Mouse (Mus musculus): ENCODE measurements around the gene Serpina1b. TPM values are rescaled to one million over a fixed set of nuclear protein-coding genes. Genes with fewer than 3 reads are reported as not detected.
"Not testable (repeated sequence)": the region's sequence is repeated elsewhere in the genome, so short reads cannot be mapped to it uniquely, and the experiment has no call there.

Serpina1b gene
- polyA plus RNA-seq, 1 experiment from 2014 or later = 0.10 TPM

GRCm38 (mm10) chr12:103760316-103760715 lies 69.9 kb downstream of the Serpina1b start:
- WGBS = 95% methylated on average over 3 of the region's 3 CpGs
- H3K4me1 ChIP-seq; H3K27me3 ChIP-seq (ENCODE audit: poor library complexity, severe bottlenecking); H3K4me3 ChIP-seq; H3K27ac ChIP-seq; H3K36me3 ChIP-seq (replicated peaks); DNase-seq (ENCODE audit: extremely low spot score, low spot score): not testable (repeated sequence)
- peaks cover 55% of the 10 kb centered on the region for H3K9me3 ChIP-seq

- H3K4me1 ChIP-seq; DNase-seq (ENCODE audit: extremely low spot score, low spot score); H3K4me3 ChIP-seq; H3K27ac ChIP-seq; H3K36me3 ChIP-seq (replicated peaks); H3K9me3 ChIP-seq; H3K27me3 ChIP-seq (ENCODE audit: poor library complexity, severe bottlenecking): not testable (repeated sequence)
- 77% methylated on average over 5 of the region's 5 CpGs for WGBS
These were observed 84.2 kb downstream of the Serpina1b start for GRCm38 (mm10) chr12:103745957-103746356.

DNA sequence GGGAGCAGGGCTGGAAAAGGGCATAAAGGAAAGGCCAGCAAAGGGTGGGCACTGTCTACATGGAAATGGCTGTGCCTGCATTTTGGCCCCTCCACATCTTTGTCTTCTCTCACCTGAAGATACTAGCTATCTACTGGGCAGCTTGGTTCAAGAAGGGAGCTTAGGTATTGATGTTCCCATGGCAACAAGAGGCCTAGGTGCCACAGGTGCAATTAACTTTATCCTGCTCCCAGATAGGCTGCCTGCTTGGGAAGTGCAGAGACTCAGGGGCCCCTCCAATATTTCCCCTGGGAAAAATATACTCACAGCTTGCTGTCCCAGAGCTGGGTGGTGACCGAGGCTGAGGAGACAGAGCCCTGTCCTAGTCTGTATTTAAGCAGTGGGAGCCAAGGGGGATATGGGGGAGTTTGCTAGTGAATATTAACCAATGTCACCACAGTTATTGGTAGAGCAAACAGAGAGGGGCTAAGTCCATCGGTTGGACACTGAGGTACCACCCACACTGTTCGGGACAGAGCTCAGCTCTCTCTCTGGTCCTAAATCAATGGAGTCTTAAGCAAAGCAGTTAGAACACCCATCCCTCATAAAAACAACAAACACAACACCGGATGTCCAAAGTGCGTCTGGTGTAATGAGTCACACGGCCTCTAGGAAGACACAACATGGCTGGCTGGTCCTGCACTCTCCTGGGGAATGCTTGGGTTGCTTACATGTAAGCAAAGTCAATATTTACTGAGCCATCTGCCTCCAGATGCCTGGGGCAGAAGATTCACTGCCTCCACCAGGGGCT lies 92.2 kb downstream of the Serpina1b start:
- not testable (repeated sequence) for H3K27me3 ChIP-seq (ENCODE audit: poor library complexity, severe bottlenecking); H3K36me3 ChIP-seq (replicated peaks); DNase-seq (ENCODE audit: extremely low spot score, low spot score); H3K27ac ChIP-seq; H3K4me3 ChIP-seq; H3K4me1 ChIP-seq
- 87% methylated on average over 6 of the region's 6 CpGs for WGBS
- H3K9me3 ChIP-seq = peaks cover 44% of the 10 kb centered on the region; the same call in 1 of the 2 replicates

DNA sequence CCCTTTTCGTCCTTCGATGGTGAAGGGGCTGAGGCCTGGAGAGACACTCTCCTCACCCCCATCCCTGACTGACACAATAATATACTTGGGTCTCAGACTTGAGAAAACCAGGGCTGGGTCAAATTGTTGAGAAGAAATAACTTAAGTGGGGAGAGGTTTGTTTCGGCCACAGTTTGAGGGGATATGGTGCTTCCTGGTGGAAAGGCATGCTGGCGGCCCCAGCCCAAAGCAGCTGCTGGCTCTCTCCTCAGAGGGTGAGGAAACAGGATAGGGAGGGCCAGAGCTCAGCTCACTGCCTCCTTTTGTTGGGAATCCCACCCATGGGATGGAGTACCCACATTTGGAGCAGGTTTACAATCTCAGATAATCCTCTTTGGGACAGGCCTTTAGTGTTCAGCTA lies 94.6 kb downstream of the Serpina1b start:
- not testable (repeated sequence) for H3K27me3 ChIP-seq (ENCODE audit: poor library complexity, severe bottlenecking); H3K4me1 ChIP-seq; H3K4me3 ChIP-seq; H3K27ac ChIP-seq; H3K36me3 ChIP-seq (replicated peaks); DNase-seq (ENCODE audit: extremely low spot score, low spot score)
- peaks cover 50% of the 10 kb centered on the region; the same call in 1 of the 2 replicates for H3K9me3 ChIP-seq
- 88% methylated on average over 4 of the region's 4 CpGs for WGBS

GRCm38 (mm10) chr12:103735101-103735500 lies 95.1 kb downstream of the Serpina1b start:
- H3K27me3 ChIP-seq (ENCODE audit: poor library complexity, severe bottlenecking); H3K4me3 ChIP-seq; DNase-seq (ENCODE audit: extremely low spot score, low spot score); H3K27ac ChIP-seq; H3K4me1 ChIP-seq; H3K36me3 ChIP-seq (replicated peaks): not testable (repeated sequence)
- H3K9me3 ChIP-seq = peaks cover 52% of the 10 kb centered on the region; the same call in 1 of the 2 replicates
- WGBS = 89% methylated on average over 4 of the region's 4 CpGs

DNA sequence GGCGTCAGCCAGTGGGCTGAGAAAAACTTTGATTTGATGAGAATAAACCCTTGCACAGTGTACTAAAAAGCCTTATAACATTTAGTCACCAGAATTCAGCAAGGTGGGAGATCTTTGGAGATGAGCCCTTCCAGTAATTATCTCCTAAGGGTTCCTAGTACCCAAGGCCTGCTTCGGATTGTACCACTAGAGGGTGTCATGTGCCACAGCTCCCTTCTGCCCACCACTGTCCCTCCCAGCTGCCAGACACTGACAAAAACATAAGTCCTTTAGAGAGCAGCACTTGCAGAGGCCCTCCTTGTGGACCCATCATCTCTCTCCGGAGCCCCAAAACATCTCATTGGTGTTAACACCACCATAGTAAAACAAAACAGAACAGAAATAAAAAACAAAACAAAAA lies 118.6 kb downstream of the Serpina1b start:
- no peak overlapping the region for H3K4me3 ChIP-seq
- DNase-seq (ENCODE audit: extremely low spot score, low spot score) = no peak
- H3K4me1 ChIP-seq = no peaks in the 10 kb centered on the region
- no peaks in the 10 kb centered on the region for H3K27me3 ChIP-seq (ENCODE audit: poor library complexity, severe bottlenecking)
- H3K36me3 ChIP-seq (replicated peaks) = no peaks in the 10 kb centered on the region
- H3K27ac ChIP-seq = no peak overlapping the region
- 73% methylated on average over 3 of the region's 3 CpGs for WGBS
- peaks cover 13% of the 10 kb centered on the region; the same call in 1 of the 2 replicates for H3K9me3 ChIP-seq

DNA sequence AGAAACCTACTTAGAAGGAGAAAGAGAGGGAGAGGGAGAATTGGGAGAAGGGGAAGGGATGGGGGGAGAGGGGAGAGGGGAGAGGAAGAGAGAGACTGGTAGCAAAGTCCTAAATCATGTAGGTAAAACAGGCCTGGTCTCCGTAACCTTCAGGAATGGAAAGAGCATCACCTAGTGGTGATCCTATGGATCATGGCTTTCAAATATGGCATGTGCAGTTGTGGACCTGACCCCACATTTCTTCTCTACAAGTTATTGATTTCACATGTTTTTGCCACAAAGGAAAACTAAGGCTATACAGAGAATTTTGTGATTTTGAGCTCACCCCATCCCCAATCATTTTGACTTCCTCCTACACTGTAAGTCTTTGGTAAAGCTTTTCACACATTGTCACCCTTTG lies 119.8 kb downstream of the Serpina1b start:
- 65% methylated on average over 1 of the region's 1 CpGs for WGBS
- no peak overlapping the region for H3K27ac ChIP-seq
- H3K4me1 ChIP-seq = no peaks in the 10 kb centered on the region
- H3K4me3 ChIP-seq = no peak overlapping the region
- DNase-seq (ENCODE audit: extremely low spot score, low spot score) = no peak
- H3K9me3 ChIP-seq = 0 out of 2 replicates have a peak, but pooled peaks cover 4% of the 10 kb centered on the region
- no peaks in the 10 kb centered on the region for H3K27me3 ChIP-seq (ENCODE audit: poor library complexity, severe bottlenecking)
- H3K36me3 ChIP-seq (replicated peaks) = no peaks in the 10 kb centered on the region

GRCm38 (mm10) chr12:103706113-103706512 lies 124.1 kb downstream of the Serpina1b start:
- WGBS = 90% methylated on average over 4 of the region's 4 CpGs
- no peaks in the 10 kb centered on the region for H3K36me3 ChIP-seq (replicated peaks)

GRCm38 (mm10) chr12:103705547-103705946 lies 124.6 kb downstream of the Serpina1b start:
- DNase-seq (ENCODE audit: extremely low spot score, low spot score) = no peak
- Histone ChIP-seq H3K36me3 (replicated peaks) (no peaks in the 10 kb centered on the region), H3K9me3 (no peaks in the 10 kb centered on the region), H3K27me3 (ENCODE audit: poor library complexity, severe bottlenecking) (no peaks in the 10 kb centered on the region), H3K27ac (no peak overlapping the region), H3K4me1 (no peaks in the 10 kb centered on the region), H3K4me3 (no peak overlapping the region)
- 74% methylated on average over 2 of the region's 2 CpGs for WGBS

More at GRCm38 (mm10) chr12:103706113-103706512, 124.1 kb downstream of the Serpina1b start:
- no peaks in the 10 kb centered on the region for H3K4me1 ChIP-seq
- no peaks in the 10 kb centered on the region for H3K27me3 ChIP-seq (ENCODE audit: poor library complexity, severe bottlenecking)
- H3K9me3 ChIP-seq = no peaks in the 10 kb centered on the region
- no peak overlapping the region for H3K4me3 ChIP-seq
- no peak overlapping the region for H3K27ac ChIP-seq
- no peak for DNase-seq (ENCODE audit: extremely low spot score, low spot score)

DNA sequence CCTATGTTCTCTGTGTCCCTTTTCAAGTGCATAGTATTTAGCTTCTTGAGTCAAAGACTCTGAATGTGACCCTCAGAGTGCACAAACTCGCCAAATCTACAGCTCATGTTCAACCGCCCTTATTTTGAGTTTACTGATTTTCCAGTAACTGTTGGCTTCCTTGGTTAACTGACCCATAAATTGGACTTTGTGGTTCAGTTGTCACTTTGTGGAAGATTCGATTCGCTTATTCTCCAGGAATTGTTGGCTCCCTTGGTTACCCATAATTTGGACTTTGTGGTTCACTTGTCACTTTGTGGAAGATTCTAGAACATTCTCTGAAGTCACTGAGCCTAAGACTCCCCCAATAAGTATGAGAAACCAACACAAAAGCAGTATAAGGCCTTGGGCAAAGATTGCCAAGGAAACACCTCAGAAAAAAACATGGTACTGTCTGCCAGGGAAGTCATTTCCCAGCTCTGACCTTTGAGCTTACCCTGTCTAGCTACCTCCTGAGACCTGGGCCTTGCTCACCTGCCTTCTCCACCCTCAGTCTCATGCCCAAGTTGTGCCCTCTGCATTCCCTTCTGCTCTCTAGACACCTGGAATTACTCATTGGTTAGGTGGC lies 129.9 kb downstream of the Serpina1b start:
- H3K9me3 ChIP-seq = no peaks in the 10 kb centered on the region
- no peaks in the 10 kb centered on the region for H3K36me3 ChIP-seq (replicated peaks)
- no peak overlapping the region for H3K27ac ChIP-seq
- no peaks in the 10 kb centered on the region for H3K27me3 ChIP-seq (ENCODE audit: poor library complexity, severe bottlenecking)
- DNase-seq (ENCODE audit: extremely low spot score, low spot score) = no peak
- no peaks in the 10 kb centered on the region for H3K4me1 ChIP-seq
- WGBS = 87% methylated on average over 4 of the region's 4 CpGs
- no peak overlapping the region for H3K4me3 ChIP-seq

DNA sequence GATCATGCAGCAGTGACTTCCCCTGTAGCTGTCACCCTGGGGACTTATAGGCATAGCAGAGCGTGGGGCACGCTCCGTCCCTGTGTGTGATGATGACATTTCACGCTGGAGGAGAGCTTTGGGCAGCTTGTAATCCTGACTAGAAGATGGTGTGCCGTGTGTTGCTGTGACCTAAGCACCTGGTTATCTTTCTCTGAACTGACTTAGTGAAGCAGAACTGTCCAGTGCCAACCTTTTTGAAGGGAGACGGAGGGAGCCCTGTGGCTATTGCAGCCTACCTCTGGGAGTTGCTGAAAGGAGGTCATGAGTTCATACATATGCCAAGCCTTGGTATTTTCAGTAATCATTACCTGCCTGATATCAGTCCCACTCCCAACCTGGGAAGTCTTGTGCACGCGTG lies 134.7 kb downstream of the Serpina1b start, which contains the start of gene Serpina1f:
Gene Serpina1f (minus strand): TSS at position 101 of the 400 bp plus-strand sequence.
- no peak for DNase-seq (ENCODE audit: extremely low spot score, low spot score)
- Histone ChIP-seq H3K27me3 (ENCODE audit: poor library complexity, severe bottlenecking) (no peaks in the 10 kb centered on the region), H3K9me3 (no peaks in the 10 kb centered on the region), H3K36me3 (replicated peaks) (no peaks in the 10 kb centered on the region), H3K27ac (no peak within 1 kb of the TSS), H3K4me3 (no peak within 1 kb of the TSS), H3K4me1 (no peaks in the 10 kb centered on the region)
- WGBS = 95% methylated on average over 8 of the region's 8 CpGs

- H3K27me3 ChIP-seq (ENCODE audit: poor library complexity, severe bottlenecking) = no peaks in the 10 kb centered on the region
- no peak overlapping the region for H3K4me3 ChIP-seq
- no peaks in the 10 kb centered on the region for H3K36me3 ChIP-seq (replicated peaks)
- H3K4me1 ChIP-seq = no peaks in the 10 kb centered on the region
- no peaks in the 10 kb centered on the region for H3K9me3 ChIP-seq
- 73% methylated on average over 3 of the region's 3 CpGs for WGBS
- no peak for DNase-seq (ENCODE audit: extremely low spot score, low spot score)
- no peak overlapping the region for H3K27ac ChIP-seq
These were observed 141.9 kb downstream of the Serpina1b start for GRCm38 (mm10) chr12:103688221-103688814.

DNA sequence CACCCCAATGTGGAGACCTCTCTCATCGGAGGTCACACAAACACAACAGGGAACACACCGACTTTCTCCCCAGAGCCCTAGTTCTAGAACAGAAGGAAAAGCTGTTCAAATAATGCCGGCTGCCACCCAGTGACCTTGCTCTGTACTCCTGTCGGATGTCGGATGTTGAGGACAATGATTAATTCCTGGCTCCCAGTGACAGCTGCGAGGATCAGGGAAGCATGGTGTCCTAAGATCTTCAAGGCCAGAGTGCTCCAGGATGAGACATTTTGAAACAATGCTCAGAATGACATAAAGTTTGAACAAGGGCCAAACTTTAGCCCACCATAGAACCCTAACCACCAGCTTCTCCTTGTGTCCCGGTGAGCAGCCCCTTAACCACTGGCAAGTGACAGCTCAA lies 143.2 kb downstream of the Serpina1b start:
- no peak overlapping the region for H3K27ac ChIP-seq
- 84% methylated on average over 7 of the region's 7 CpGs for WGBS
- no peaks in the 10 kb centered on the region for H3K27me3 ChIP-seq (ENCODE audit: poor library complexity, severe bottlenecking)
- H3K4me1 ChIP-seq = no peaks in the 10 kb centered on the region
- no peak overlapping the region for H3K4me3 ChIP-seq
- 0 out of 2 replicates have a peak, but pooled peaks cover 1% of the 10 kb centered on the region for H3K9me3 ChIP-seq
- DNase-seq (ENCODE audit: extremely low spot score, low spot score) = no peak
- H3K36me3 ChIP-seq (replicated peaks) = no peaks in the 10 kb centered on the region
